Mouse (Mus musculus) forebrain, embryonic 10.5 days (tissue): Measurements from ENCODE around the gene Insyn1. TPM values are rescaled to one million over a fixed set of nuclear protein-coding genes. Genes with fewer than 3 reads are reported as not detected.

Experiments
- DNase-seq: peaks from one replicate; pipeline ENCODE4 v3.0.0-alpha.2; 2017; ENCODE audit warnings: low spot score; ENCODE audit errors: extremely low spot score
- H3K27ac ChIP-seq: fragments of 300-500 bp; sonication (generic); 2 replicates; pipeline ENCODE4 v1.5.1; 2016; ENCODE audit warnings: mild to moderate bottlenecking
- H3K27me3 ChIP-seq: fragments of 300-500 bp; sonication (generic); 2 replicates; pipeline ENCODE4 v1.6.1; 2016; ENCODE audit warnings: mild to moderate bottlenecking; ENCODE audit not compliant: poor library complexity, severe bottlenecking
- H3K36me3 ChIP-seq: fragments of 300-500 bp; sonication (generic); replicated peaks from 2 replicates; pipeline ENCODE4 v1.6.1; 2016; ENCODE audit warnings: mild to moderate bottlenecking, moderate library complexity
- H3K4me1 ChIP-seq: fragments of 300-500 bp; sonication (generic); 2 replicates; pipeline ENCODE4 v1.6.1; 2016
- H3K4me3 ChIP-seq: fragments of 300-500 bp; sonication (generic); 2 replicates; pipeline ENCODE4 v1.5.1; 2016; ENCODE audit warnings: mild to moderate bottlenecking, moderate library complexity
- H3K9me3 ChIP-seq: fragments of 300-500 bp; sonication (generic); 2 replicates; pipeline ENCODE4 v1.6.1; 2016; ENCODE audit warnings: mild to moderate bottlenecking, moderate library complexity
- WGBS: fragments of 180-500 bp; shearing (Covaris S2); methylation state at CpG from one replicate; pipeline ENCODE4 v1.1.7; 2016; 5-methylcytosine and 5-hydroxymethylcytosine counted together
- polyA plus RNA-seq: library from polyadenylated mRNA; unstranded; fragments of >200 nt; fragmentation: Nextera tagmentation; extraction: Ambion mirVana; gene quantifications from 2 replicates; pipeline ENCODE4 v1.2.1, GENCODE M21; 2016

Gene Insyn1
- polyA plus RNA-seq, 1 experiment from 2014 or later: 0.66 TPM

DNA sequence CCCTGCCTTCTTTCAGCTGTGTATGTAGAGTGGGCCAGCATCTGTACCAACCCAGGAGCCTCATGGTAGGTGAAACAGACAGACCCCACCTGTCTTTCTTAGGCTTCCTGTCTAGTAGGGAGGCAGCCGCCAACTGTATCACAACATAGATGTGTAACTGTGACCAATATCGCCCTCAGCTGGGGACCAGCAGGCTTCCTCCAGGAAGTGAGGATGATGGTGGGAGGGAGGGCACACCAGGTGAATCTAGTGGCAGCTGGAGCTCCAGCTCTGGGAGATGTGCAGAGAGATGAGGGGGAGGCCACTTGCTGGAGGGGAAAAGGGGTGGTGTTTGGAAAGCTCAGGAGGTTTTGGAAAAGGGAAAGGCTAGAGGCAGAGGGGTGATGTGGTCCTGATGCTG lies 6.6 kb downstream of the Insyn1 start:
- H3K4me1 ChIP-seq: peaks cover 16% of the 10 kb centered on the region
- no peaks in the 10 kb centered on the region for H3K9me3 ChIP-seq
- no peaks in the 10 kb centered on the region for H3K36me3 ChIP-seq
- no peak overlapping the region for H3K27ac ChIP-seq
- peaks cover 29% of the 10 kb centered on the region for H3K27me3 ChIP-seq
- WGBS: 77% methylated on average over 2 of the region's 2 CpGs
- DNase-seq: no peak
- no peak overlapping the region for H3K4me3 ChIP-seq

DNA sequence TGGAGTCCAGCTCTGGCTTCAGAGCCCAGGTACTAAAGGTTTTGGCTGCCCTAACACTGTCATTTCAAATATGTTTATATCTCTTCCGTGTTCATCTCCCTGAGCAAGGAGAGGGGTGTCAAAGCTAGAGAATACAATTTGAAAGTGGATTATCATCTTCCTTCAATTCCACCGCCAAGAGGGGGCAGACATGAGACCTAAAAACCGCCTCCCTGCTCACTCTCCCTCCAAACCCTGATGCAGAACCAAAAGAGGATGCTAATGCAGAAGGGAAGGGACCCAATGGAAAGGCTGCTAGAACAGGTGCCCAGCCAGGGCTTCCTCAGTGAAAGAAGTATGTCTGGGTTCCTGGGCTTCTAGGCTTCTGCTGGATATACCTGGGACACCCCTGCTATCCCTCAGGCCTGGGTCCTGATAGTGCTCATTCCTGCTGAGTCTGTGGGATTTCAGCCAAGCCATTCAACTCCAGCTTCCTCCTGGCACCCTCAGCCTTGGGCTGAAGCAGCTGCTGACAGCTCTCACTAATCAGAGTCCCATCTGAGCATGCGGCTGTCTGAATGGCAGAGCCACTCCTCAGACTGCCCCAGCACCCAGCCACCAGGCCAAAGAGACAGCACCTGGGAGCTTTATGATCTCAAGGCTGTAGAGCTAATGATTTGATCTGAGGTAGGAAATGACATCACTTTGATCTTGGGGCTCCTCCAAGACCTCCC lies 8.2 kb downstream of the Insyn1 start:
- H3K36me3 ChIP-seq: no peaks in the 10 kb centered on the region
- no peaks in the 10 kb centered on the region for H3K9me3 ChIP-seq
- H3K4me1 ChIP-seq: peaks cover 4% of the 10 kb centered on the region; the same call in 1 of the 2 replicates
- peaks cover 13% of the 10 kb centered on the region for H3K27me3 ChIP-seq
- no peak overlapping the region for H3K4me3 ChIP-seq
- WGBS: 39% methylated on average over 4 of the region's 4 CpGs
- no peak for DNase-seq
- H3K27ac ChIP-seq: no peak overlapping the region

DNA sequence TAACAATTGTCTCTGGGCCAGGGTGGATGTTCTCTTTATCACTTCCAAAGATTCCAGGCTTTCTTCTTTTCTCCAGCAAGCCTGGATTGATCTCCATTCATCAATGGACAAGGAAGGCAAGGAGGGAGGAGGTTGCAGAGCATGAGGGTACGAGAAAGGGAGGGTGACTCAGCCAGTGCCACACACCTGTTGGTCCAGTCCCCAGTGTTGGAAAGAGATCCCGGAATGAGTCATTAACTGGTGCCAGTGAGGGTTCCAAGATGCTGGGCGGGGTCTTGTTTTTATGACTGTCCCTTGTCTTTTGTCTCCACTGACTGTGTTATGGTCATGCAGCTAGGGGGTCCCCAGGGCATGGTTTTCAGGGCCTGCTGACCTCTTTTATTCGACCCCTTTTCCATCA lies 9.5 kb downstream of the Insyn1 start:
- 81% methylated on average over 4 of the region's 4 CpGs for WGBS
- no peaks in the 10 kb centered on the region for H3K9me3 ChIP-seq

DNA sequence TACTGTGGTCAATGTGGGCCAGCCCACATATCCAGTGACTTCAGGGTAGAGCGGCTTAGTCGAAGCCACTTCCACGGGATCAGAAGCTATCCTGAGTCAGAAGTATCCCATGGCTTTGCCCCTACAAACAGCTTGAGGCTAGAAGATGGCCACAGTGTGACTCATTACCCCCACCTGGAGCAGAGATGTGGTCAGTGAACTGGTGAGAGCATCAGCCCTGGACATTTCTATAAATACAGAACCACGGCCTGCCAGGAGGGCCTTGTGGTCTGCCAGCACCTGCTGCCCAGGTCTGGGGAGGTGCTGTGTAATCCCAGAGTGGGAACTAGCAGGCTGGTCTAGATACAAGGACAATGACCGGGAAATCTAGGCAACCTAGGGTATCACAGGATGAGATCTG lies 12.5 kb downstream of the Insyn1 start:
- H3K9me3 ChIP-seq: no peaks in the 10 kb centered on the region
- no peak for DNase-seq
- H3K4me3 ChIP-seq: no peak overlapping the region
- no peak overlapping the region for H3K27ac ChIP-seq
- no peaks in the 10 kb centered on the region for H3K27me3 ChIP-seq
- no peaks in the 10 kb centered on the region for H3K36me3 ChIP-seq
- peaks cover 4% of the 10 kb centered on the region; the same call in 1 of the 2 replicates for H3K4me1 ChIP-seq
- WGBS: 88% methylated on average over 5 of the region's 5 CpGs

More for the DNA sequence above, 9.5 kb downstream of the Insyn1 start:
- H3K4me1 ChIP-seq: peaks cover 4% of the 10 kb centered on the region; the same call in 1 of the 2 replicates
- H3K27ac ChIP-seq: no peak overlapping the region
- H3K27me3 ChIP-seq: 0 out of 2 replicates have a peak, but pooled peaks cover under 1% of the 10 kb centered on the region
- no peak for DNase-seq
- H3K36me3 ChIP-seq: no peaks in the 10 kb centered on the region
- no peak overlapping the region for H3K4me3 ChIP-seq

DNA sequence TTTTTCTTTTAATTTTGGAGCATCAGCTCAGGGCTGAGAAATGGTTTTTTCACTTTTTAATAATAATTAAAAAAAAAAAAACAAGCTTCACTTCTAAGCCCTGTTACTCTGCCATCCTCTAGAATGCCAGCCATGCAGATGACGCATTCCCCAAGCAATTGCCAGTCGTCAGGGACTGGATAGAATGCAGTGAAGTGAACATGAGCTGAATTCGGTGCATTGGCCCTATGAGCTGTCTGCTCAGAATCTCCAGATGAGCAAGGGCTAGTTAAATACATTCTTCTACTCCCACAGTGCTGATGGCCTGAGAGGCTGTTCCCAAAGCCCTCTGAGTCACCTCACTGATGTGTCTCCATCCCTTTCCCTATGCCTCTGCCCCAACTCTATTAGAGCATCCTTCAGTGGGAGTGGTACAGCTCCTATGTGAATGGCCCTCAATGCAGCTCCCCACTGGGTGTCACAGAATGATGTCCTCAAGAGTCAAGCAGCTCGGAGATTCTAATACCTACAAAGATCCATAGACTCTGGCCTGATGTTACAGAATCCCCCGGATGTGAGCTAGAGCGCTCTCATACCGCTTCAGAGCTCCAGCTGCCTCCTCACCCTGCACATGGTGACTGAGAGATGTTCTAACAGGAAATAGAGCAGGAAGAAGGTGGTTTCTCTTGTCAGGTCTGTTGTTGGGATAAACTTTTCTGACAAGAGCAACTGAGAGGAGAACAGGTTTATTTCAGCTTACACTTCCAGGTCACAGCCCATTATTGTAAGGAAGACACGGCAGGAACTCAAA lies 19.0 kb downstream of the Insyn1 start:
- no peaks in the 10 kb centered on the region for H3K9me3 ChIP-seq
- H3K27ac ChIP-seq: no peak overlapping the region
- H3K4me1 ChIP-seq: no peaks in the 10 kb centered on the region
- WGBS: 84% methylated on average over 8 of the region's 8 CpGs
- no peak for DNase-seq
- no peaks in the 10 kb centered on the region for H3K36me3 ChIP-seq
- H3K4me3 ChIP-seq: no peak overlapping the region
- H3K27me3 ChIP-seq: no peaks in the 10 kb centered on the region

DNA sequence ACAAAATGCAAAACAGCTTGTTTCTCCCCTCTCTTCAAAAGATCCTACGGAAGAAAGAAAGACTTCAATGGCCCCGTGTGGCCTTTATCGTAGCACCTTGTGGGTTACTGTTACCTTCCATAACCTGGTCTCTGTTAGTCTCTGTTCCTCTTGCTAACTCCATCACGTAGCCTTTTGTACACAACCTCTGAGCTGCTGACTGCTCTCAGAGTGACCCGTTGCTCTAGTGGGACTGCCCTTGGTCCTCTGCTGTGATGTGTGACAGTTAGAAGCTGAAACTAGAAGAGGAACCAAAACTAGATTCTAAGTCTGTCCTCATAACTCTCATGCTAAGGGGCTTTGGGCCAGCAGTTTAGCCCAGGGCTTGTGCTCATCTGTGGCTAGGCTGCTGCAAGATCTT lies 22.0 kb downstream of the Insyn1 start:
- H3K27ac ChIP-seq: no peak overlapping the region
- H3K4me3 ChIP-seq: no peak overlapping the region
- DNase-seq: no peak
- H3K36me3 ChIP-seq: no peaks in the 10 kb centered on the region
- no peaks in the 10 kb centered on the region for H3K9me3 ChIP-seq
- WGBS: 89% methylated on average over 5 of the region's 5 CpGs
- no peaks in the 10 kb centered on the region for H3K27me3 ChIP-seq
- peaks cover 6% of the 10 kb centered on the region for H3K4me1 ChIP-seq

DNA sequence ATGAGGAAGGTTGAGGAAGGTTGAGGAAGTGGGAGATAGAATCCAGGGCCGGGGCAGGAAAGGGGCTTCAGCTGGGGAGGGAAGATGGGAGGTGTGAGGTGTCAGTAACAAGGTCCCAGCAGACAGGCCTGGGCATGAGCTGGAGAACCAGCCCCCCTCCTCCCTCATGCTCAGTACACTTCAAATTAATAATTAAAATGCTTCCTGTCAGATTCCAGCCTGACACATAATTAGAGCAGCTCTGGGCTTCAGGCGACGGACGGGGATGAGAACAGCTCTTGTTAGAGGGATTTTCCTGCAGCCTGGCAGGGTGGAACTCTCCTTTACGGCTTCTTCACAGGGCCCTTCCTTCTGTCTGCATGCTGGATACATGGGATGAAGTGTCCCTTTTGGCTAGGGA lies 25.3 kb downstream of the Insyn1 start:
- Histone ChIP-seq H3K4me3 (no peak overlapping the region), H3K27ac (no peak overlapping the region), H3K36me3 (no peaks in the 10 kb centered on the region), H3K27me3 (no peaks in the 10 kb centered on the region), H3K4me1 (peaks cover 16% of the 10 kb centered on the region), H3K9me3 (no peaks in the 10 kb centered on the region)
- WGBS: 70% methylated on average over 5 of the region's 5 CpGs
- DNase-seq: no peak

DNA sequence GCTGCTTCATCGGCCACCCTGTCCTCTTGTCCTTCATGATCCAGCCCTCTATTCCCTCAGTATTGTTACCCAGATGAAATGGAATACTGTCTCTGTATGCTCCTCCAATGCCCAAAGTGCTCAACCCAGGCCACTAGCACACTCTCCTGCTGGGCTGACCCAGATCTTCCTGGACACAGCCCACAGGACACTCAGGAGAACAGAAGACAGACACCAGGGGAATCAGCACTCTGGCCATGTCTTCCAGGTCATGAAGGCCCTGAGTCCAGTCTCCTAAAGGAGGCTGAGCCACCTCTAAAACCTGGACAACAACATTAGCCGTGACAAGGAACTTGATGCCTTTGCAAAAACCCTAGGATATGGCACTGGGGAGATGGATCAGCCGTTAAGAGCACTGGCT lies 28.1 kb downstream of the Insyn1 start:
- H3K27ac ChIP-seq: no peak overlapping the region
- WGBS: 82% methylated on average over 3 of the region's 3 CpGs

DNA sequence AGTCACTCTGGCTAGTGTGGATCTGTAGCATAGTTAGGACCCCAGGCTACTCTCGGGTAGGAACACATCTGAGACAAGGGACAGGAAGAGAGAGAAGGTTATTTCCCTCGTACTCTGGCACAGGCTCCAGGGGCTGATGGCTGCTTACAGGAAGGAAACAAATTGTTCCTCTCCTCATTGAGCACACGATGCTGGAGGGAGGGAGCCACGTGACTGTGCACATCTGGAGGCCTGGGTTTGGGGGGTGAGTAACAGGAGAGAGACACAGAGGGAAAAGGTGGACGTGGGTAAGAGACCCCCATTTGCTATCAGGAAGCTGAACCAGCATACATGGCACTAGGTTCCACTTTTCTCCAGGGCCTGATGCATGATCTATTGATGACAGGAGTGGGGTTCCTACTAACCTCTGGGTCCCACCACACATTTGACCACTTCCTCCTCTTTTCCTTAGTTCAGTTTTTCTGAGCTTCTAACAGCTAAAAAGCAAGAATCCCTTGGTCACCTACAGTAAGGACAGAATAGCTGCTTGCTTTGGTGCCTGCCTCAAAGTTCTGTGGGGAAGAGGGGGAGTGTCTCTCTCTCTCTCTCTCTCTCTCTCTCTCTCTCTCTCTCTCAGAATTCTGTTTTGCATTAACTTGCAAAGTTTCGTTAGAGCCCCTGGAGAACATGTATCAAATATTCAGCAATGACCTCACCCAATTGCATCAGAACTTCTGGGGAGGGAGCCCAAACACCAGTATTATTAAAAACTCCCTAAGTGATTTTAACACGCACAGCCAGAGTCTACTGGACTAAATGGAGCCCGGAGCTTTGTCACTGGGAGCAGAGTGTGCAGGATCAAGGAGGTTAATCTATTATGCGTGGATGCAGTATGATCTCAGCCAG lies 29.7 kb downstream of the Insyn1 start:
- Histone ChIP-seq H3K36me3 (no peaks in the 10 kb centered on the region), H3K9me3 (no peaks in the 10 kb centered on the region), H3K27ac (no peak overlapping the region), H3K4me3 (no peak overlapping the region), H3K27me3 (no peaks in the 10 kb centered on the region), H3K4me1 (peaks cover 16% of the 10 kb centered on the region)
- DNase-seq: no peak
- WGBS: 66% methylated on average over 9 of the region's 9 CpGs

More for the DNA sequence above, 28.1 kb downstream of the Insyn1 start:
- Histone ChIP-seq H3K4me1 (peaks cover 16% of the 10 kb centered on the region), H3K9me3 (no peaks in the 10 kb centered on the region), H3K27me3 (no peaks in the 10 kb centered on the region), H3K4me3 (no peak overlapping the region), H3K36me3 (no peaks in the 10 kb centered on the region)
- DNase-seq: no peak

DNA sequence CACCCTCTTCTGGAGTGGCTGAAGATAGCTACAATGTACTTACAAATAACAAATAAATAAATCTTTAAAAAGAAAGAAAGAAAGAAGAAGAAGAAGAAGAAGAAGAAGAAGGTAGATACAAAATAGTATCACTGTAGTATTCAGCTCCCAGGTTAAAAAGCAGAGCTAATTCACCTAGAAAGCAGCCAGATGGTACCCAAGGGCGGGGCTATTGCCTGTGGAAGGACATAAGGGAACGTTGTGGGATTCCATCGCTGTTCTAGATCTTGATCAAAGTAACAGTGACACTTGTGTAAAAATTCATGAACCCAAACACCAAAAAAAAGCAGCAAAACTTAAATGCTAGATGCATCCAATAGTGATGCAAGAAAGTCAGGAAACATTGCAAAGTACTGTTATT lies 31.6 kb downstream of the Insyn1 start:
- WGBS: 84% methylated on average over 3 of the region's 3 CpGs
- peaks cover 8% of the 10 kb centered on the region for H3K36me3 ChIP-seq

DNA sequence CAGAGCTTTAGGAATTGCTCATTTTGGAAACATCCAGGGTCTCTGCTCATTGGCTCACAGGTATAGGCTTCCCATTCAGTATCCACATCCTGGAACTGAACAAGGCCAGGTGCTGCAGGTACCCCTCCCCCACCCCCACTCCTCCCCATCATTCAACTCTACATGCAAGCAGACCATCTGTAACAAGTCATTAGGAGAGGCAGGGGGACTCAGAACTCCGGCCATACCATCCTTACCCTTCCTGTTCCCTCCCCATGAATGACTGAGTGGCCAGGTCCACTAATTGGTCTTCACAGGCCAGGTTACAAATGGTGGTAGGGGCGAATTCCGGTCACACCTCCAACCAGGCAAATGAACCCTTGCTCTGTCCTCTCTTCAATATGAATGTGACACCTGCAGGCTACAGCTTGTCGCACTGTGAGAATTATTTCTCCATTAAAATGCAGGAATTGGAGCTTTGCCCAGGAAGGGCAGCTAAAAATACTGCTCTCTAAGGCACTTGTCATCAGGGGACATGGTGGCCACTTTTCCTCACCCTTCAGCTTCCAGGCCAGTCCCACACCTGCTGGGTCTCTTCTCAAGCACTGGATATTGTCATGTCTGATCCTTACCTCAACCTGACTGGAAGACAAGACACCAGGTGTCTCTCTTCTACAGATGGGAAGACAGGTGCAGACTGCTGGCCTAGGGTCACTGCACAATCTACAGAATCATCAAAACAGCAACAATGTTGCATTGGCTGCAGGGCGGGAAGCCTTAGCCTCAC lies 32.6 kb downstream of the Insyn1 start:
- peaks cover 19% of the 10 kb centered on the region for H3K36me3 ChIP-seq
- WGBS: 85% methylated on average over 5 of the region's 5 CpGs
- no peak overlapping the region for H3K4me3 ChIP-seq

More for the DNA sequence above, 31.6 kb downstream of the Insyn1 start:
- no peak for DNase-seq
- no peak overlapping the region for H3K4me3 ChIP-seq
- H3K4me1 ChIP-seq: peaks cover 13% of the 10 kb centered on the region
- no peak overlapping the region for H3K27ac ChIP-seq
- H3K27me3 ChIP-seq: no peaks in the 10 kb centered on the region
- H3K9me3 ChIP-seq: no peaks in the 10 kb centered on the region

DNA sequence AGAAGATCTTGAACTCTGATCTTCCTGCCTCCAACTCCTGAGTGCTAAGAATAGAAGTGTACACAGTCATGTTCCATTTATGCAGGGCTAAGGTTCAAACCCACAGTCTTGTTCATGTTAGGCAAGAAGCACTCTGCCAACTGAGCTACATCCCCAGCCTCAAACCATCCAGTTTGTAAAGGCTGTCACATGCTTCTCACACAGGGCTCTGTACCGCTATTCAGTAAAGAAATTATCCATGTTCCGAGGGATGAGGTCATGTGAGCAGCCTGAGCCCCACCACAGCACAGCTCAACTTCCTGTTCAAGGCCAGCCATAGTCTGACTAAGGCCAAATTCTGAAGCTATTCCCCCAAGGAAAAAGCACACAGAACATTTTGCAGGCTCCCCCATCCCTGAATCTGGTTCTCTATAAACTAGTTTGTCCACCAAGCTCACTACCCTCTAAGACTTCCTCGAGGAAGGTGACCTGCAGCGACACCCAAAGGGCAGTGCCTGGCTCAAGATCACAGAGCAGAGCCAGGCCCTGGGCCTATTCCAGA lies 33.5 kb downstream of the Insyn1 start:
- H3K27me3 ChIP-seq: no peaks in the 10 kb centered on the region
- H3K27ac ChIP-seq: no peak overlapping the region
- peaks cover 7% of the 10 kb centered on the region; the same call in 1 of the 2 replicates for H3K4me1 ChIP-seq
- H3K9me3 ChIP-seq: no peaks in the 10 kb centered on the region
- WGBS: 68% methylated on average over 4 of the region's 4 CpGs
- peaks cover 28% of the 10 kb centered on the region for H3K36me3 ChIP-seq
- no peak for DNase-seq
- no peak overlapping the region for H3K4me3 ChIP-seq

More for the DNA sequence above, 32.6 kb downstream of the Insyn1 start:
- DNase-seq: no peak
- H3K4me1 ChIP-seq: peaks cover 7% of the 10 kb centered on the region; the same call in 1 of the 2 replicates
- H3K27me3 ChIP-seq: no peaks in the 10 kb centered on the region
- no peaks in the 10 kb centered on the region for H3K9me3 ChIP-seq
- H3K27ac ChIP-seq: no peak overlapping the region
